Mouse (Mus musculus) liver, embryonic 14.5 days (tissue): ENCODE results near the gene Zfp568. TPM values are rescaled to one million over a fixed set of nuclear protein-coding genes. Genes with fewer than 3 reads are reported as not detected.

ENCODE experiments used
- ATAC-seq: fragments of 200-750 bp; cut with Nextera tagmentation; 2 replicates; pipeline ENCODE4 v1.8.0; 2017; ENCODE audit warnings: moderate number of reproducible peaks, mild to moderate bottlenecking, moderate library complexity; ENCODE audit not compliant: insufficient read depth
- DNase-seq, 3 experiments: peaks; one replicate each; pipeline ENCODE4 v3.0.0-alpha.2; 2012 to 2013; ENCODE audit warnings: low read depth in 3 of 3, low spot score in 3 of 3
- H3K27ac ChIP-seq: fragments of 300-500 bp; sonication (generic); 2 replicates; pipeline ENCODE4 v1.5.1; 2014; ENCODE audit warnings: moderate library complexity, mild to moderate bottlenecking, control low read depth, inconsistent platforms
- H3K27me3 ChIP-seq: fragments of 300-500 bp; sonication (generic); 2 replicates; pipeline ENCODE4 v1.6.1; 2014; ENCODE audit warnings: mild to moderate bottlenecking, low read length, moderate library complexity; ENCODE audit not compliant: control insufficient read depth, insufficient read depth
- H3K36me3 ChIP-seq: fragments of 300-500 bp; sonication (generic); replicated peaks from 2 replicates; pipeline ENCODE4 v1.6.1; 2014; ENCODE audit warnings: low read depth; ENCODE audit not compliant: control insufficient read depth, insufficient read depth
- H3K4me1 ChIP-seq, 2 experiments: fragments of 200-500 bp in 1 of 2; fragments of 300-500 bp in 1 of 2; sonication (generic) in 1 of 2; replicated peaks; 2 replicates each; pipeline ENCODE4 v1.6.1; 2012 to 2014; ENCODE audit warnings: antibody characterized with exemption in 1 of 2, inconsistent platforms in 1 of 2, low read length in 1 of 2; ENCODE audit not compliant: control insufficient read depth in 2 of 2, insufficient read depth in 2 of 2
- H3K4me2 ChIP-seq: fragments of 300-500 bp; sonication (generic); 2 replicates; pipeline ENCODE4 v1.6.1; 2014; ENCODE audit warnings: low read depth, mild to moderate bottlenecking, control low read depth, moderate library complexity
- H3K4me3 ChIP-seq, 2 experiments: fragments of 200-500 bp in 1 of 2; fragments of 300-500 bp in 1 of 2; sonication (generic) in 1 of 2; 2 replicates each; pipeline ENCODE4 v1.5.1; 2012 to 2014; ENCODE audit warnings: low read depth in 2 of 2, low read length in 2 of 2, mild to moderate bottlenecking in 2 of 2, control low read depth in 1 of 2, inconsistent platforms in 1 of 2, moderate library complexity in 1 of 2; ENCODE audit not compliant: insufficient read depth in 1 of 2
- H3K9ac ChIP-seq: fragments of 300-500 bp; sonication (generic); replicated peaks from 2 replicates; pipeline ENCODE4 v1.6.1; 2014; ENCODE audit warnings: mild to moderate bottlenecking, control low read depth, moderate library complexity
- H3K9me3 ChIP-seq: fragments of 300-500 bp; sonication (generic); 2 replicates; pipeline ENCODE4 v1.6.1; 2016; ENCODE audit warnings: low read length, mixed read lengths; ENCODE audit not compliant: control insufficient read depth
- CTCF ChIP-seq: IDR thresholded peaks from 2 replicates; pipeline ENCODE4 v1.5.1; 2016; ENCODE audit warnings: antibody characterized with exemption, low read depth, control low read depth
- EP300 ChIP-seq: IDR thresholded peaks from 2 replicates; pipeline ENCODE4 v1.6.1; 2016; ENCODE audit warnings: antibody characterized with exemption, low read depth
- WGBS: fragments of 180-500 bp; shearing (Covaris S2); extraction: QIAGEN DNeasy Blood & Tissue Kit; methylation state at CpG from one replicate; pipeline ENCODE4 v1.1.7; 2014; ENCODE audit not compliant: insufficient replicate concordance; 5-methylcytosine and 5-hydroxymethylcytosine counted together
- polyA plus RNA-seq, 2 experiments: library from polyadenylated mRNA; depleted of rRNA in 1 of 2; stranded (reverse) in 1 of 2; unstranded in 1 of 2; fragments of >200 nt; fragmentation: Nextera tagmentation in 1 of 2; extraction: Ambion mirVana in 1 of 2; gene quantifications; 2 replicates each; pipeline versions ENCODE4 v1.2.1 to v1.2.3; 2012 to 2014

Gene Zfp568
- polyA plus RNA-seq, 2 experiments = 6.1 to 7.0 TPM

- Histone ChIP-seq H3K27ac (no peak overlapping the region), H3K4me3 (no peak overlapping the region), H3K27me3 (no peaks in the 10 kb centered on the region), H3K4me1 (peaks cover 9 to 10% of the 10 kb centered on the region in 2 experiments; a peak in 3 of 4 replicates), H3K36me3 (peaks cover 12% of the 10 kb centered on the region), H3K4me2 (peak overlapping the region; percentile 82), H3K9ac (no peak overlapping the region), H3K9me3 (no peaks in the 10 kb centered on the region)
- TF ChIP-seq EP300 = no peak
- TF ChIP-seq CTCF = no peak
- 76% methylated on average over 8 of the region's 8 CpGs for WGBS
- no peak for DNase-seq
- no peak for ATAC-seq
Measured at GRCm38 (mm10) chr7:29986101-29986500, 2.3 kb downstream of the Zfp568 start.

GRCm38 (mm10) chr7:29987551-29987950, 3.8 kb downstream of the Zfp568 start:
- TF ChIP-seq CTCF = no peak
- TF ChIP-seq EP300 = no peak
- Histone ChIP-seq H3K4me3 (no peak overlapping the region), H3K9me3 (no peaks in the 10 kb centered on the region), H3K27me3 (no peaks in the 10 kb centered on the region), H3K27ac (no peak overlapping the region), H3K9ac (no peak overlapping the region), H3K4me2 (no peak overlapping the region), H3K4me1 (peaks cover 8 to 9% of the 10 kb centered on the region in 2 experiments; a peak in 3 of 4 replicates), H3K36me3 (peaks cover 12% of the 10 kb centered on the region)
- no peak for DNase-seq
- 87% methylated on average over 5 of the region's 5 CpGs for WGBS
- no peak for ATAC-seq

DNA sequence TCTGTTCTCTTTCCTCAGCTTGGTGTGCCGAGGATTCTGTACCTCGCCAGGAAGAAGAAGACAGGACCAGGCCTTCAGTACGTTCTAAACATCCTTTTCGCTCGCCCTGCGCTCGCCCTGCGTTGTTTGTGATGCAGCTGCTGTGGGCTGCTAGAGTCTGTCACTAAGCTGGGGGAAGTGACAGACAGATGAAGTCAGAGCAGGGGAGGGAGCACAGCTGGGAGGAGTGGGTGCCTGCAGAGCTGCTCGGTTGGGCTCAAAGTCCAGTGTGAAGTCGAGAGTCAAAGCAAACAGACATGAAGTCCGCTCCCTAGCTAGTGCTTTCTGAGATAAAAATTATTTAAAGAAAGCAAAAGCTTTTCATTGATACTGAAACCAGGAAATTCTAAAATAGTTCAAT, 5.3 kb downstream of the Zfp568 start:
- peaks cover 12% of the 10 kb centered on the region for H3K36me3 ChIP-seq
- 82% methylated on average over 11 of the region's 11 CpGs for WGBS
- H3K4me1 ChIP-seq = peaks cover 3 to 4% of the 10 kb centered on the region in 2 experiments; a peak in 3 of 4 replicates
- no peak overlapping the region for H3K4me3 ChIP-seq
- H3K4me2 ChIP-seq = no peak overlapping the region
- H3K9me3 ChIP-seq = no peaks in the 10 kb centered on the region
- TF ChIP-seq EP300 (no peak), CTCF (no peak)
- no peak overlapping the region for H3K27ac ChIP-seq
- DNase-seq (no peak), ATAC-seq (peak; percentile 55)
- H3K27me3 ChIP-seq = no peaks in the 10 kb centered on the region
- no peak overlapping the region for H3K9ac ChIP-seq

DNA sequence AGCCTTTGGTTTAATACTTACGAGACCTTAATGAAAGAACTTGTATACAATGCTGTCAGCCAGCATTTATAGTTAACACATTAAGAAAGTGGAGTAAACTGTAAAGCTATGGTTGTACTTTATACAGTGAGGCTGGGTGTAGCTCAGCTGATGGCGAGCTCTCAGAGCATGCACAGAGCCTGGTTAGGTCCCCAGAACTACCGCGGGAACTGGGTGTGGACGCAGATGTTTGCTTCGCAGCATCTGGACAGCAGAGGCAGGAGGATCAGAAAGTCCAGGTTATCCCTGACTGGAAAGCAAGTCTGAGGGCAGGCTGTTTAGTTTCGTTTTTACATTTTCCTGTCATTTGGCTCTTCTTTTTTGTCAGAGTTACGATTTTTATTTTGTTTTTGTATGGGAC, 8.9 kb downstream of the Zfp568 start:
- 83% methylated on average over 8 of the region's 8 CpGs for WGBS
- no peak for ATAC-seq

GRCm38 (mm10) chr7:29993340-29993739, 9.6 kb downstream of the Zfp568 start:
- WGBS = 86% methylated on average over 9 of the region's 9 CpGs
- no peak overlapping the region for H3K4me2 ChIP-seq
- H3K9me3 ChIP-seq = no peaks in the 10 kb centered on the region
- H3K4me1 ChIP-seq = no peaks in the 10 kb centered on the region
- ATAC-seq (no peak), DNase-seq (no peak)
- H3K27ac ChIP-seq = no peak overlapping the region
- H3K4me3 ChIP-seq = no peak overlapping the region
- TF ChIP-seq EP300 = no peak
- TF ChIP-seq CTCF = no peak
- H3K27me3 ChIP-seq = no peaks in the 10 kb centered on the region
- H3K36me3 ChIP-seq = peaks cover 13% of the 10 kb centered on the region
- no peak overlapping the region for H3K9ac ChIP-seq

More for the DNA sequence above, 8.9 kb downstream of the Zfp568 start:
- Histone ChIP-seq H3K4me3 (no peak overlapping the region), H3K27ac (no peak overlapping the region), H3K4me1 (no peaks in the 10 kb centered on the region), H3K36me3 (peaks cover 11% of the 10 kb centered on the region), H3K9ac (no peak overlapping the region), H3K9me3 (no peaks in the 10 kb centered on the region), H3K27me3 (no peaks in the 10 kb centered on the region), H3K4me2 (no peak overlapping the region)
- TF ChIP-seq CTCF (no peak), EP300 (no peak)
- no peak for DNase-seq
